Mouse (Mus musculus) heart, postnatal 0 days (tissue): Measurements from ENCODE around the gene Abhd14a.

ENCODE experiments used
- CTCF ChIP-seq: IDR thresholded peaks from 2 replicates; pipeline ENCODE4 v1.5.1; 2016; ENCODE audit warnings: antibody characterized with exemption, control low read depth, low read depth
- EP300 ChIP-seq: IDR thresholded peaks from 2 replicates; pipeline ENCODE4 v1.6.1; 2016; ENCODE audit warnings: antibody characterized with exemption, low read depth

DNA sequence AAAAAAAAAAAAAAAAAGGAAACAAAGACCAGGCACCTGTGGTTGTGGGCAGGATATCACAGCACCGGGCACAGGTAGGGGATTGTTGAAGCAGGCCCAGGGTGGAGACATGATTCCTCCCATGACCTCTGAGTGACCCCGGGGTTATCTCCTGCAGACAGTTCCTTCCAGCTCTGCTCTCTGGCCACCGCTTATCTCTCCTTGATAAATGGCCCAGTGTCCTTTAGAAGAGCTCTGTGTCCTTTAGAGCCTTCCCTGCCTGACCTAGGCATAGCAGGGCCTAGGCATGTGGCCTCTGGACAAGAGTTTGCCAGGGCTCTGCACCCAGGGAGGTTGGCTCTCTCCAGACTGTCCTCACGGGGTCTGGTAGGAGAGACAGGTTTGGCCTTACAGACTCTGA is 49.7 kb downstream of the Abhd14a start:
- TF ChIP-seq CTCF (no peak), EP300 (no peak)
